Mouse (Mus musculus) neural tube, embryonic 15.5 days (tissue): ENCODE measurements around the gene Ptprb. TPM values are rescaled to one million over a fixed set of nuclear protein-coding genes. Genes with fewer than 3 reads are reported as not detected.
A peak's percentile ranks its signal among the peaks of the same experiment; 100 is the strongest.

ENCODE experiments used
- ATAC-seq: fragments of 200-750 bp; cut with Nextera tagmentation; 2 replicates; pipeline ENCODE4 v1.8.0; 2017; ENCODE audit warnings: mild to moderate bottlenecking, moderate TSS enrichment, moderate library complexity; ENCODE audit not compliant: low FRiP score
- H3K27ac ChIP-seq: fragments of 300-500 bp; sonication (generic); replicated peaks from 2 replicates; pipeline ENCODE4 v1.5.1; 2015; ENCODE audit warnings: mild to moderate bottlenecking, inconsistent platforms
- H3K27me3 ChIP-seq: fragments of 300-500 bp; sonication (generic); replicated peaks from 2 replicates; pipeline ENCODE4 v1.6.1; 2015; ENCODE audit warnings: inconsistent platforms
- H3K36me3 ChIP-seq: fragments of 300-500 bp; sonication (generic); 2 replicates; pipeline ENCODE4 v1.6.1; 2015; ENCODE audit warnings: inconsistent platforms
- H3K4me1 ChIP-seq: fragments of 300-500 bp; sonication (generic); 2 replicates; pipeline ENCODE4 v1.6.1; 2015; ENCODE audit warnings: inconsistent platforms
- H3K4me2 ChIP-seq: fragments of 300-500 bp; sonication (generic); 2 replicates; pipeline ENCODE4 v1.6.1; 2015; ENCODE audit warnings: inconsistent platforms, mild to moderate bottlenecking, moderate library complexity
- H3K4me3 ChIP-seq: fragments of 300-500 bp; sonication (generic); replicated peaks from 2 replicates; pipeline ENCODE4 v1.5.1; 2015; ENCODE audit warnings: mild to moderate bottlenecking, inconsistent platforms
- H3K9ac ChIP-seq: fragments of 300-500 bp; sonication (generic); replicated peaks from 2 replicates; pipeline ENCODE4 v1.6.1; 2015; ENCODE audit warnings: mild to moderate bottlenecking, inconsistent platforms
- H3K9me3 ChIP-seq: fragments of 300-500 bp; sonication (generic); replicated peaks from 2 replicates; pipeline ENCODE4 v1.6.1; 2016; ENCODE audit warnings: inconsistent platforms
- WGBS: fragments of 180-500 bp; shearing (Covaris S2); methylation state at CpG from one replicate; pipeline ENCODE4 v1.1.7; 2015; ENCODE audit warnings: mixed read lengths; 5-methylcytosine and 5-hydroxymethylcytosine counted together
- polyA plus RNA-seq: library from polyadenylated mRNA; unstranded; fragments of >200 nt; fragmentation: Nextera tagmentation; extraction: Ambion mirVana; gene quantifications from 2 replicates; pipeline ENCODE4 v1.2.1, GENCODE M21; 2015

Gene Ptprb
- polyA plus RNA-seq, 1 experiment from 2014 or later, result 3.1 TPM

GRCm38 (mm10) chr10:116297854-116298253 is 22.5 kb downstream of the Ptprb start:
- H3K9ac ChIP-seq, result no peak overlapping the region
- peaks cover 17% of the 10 kb centered on the region for H3K27me3 ChIP-seq
- no peaks in the 10 kb centered on the region for H3K9me3 ChIP-seq
- H3K4me2 ChIP-seq, result no peak overlapping the region
- no peak for ATAC-seq
- WGBS, result 84% methylated on average over 12 of the region's 12 CpGs
- H3K4me1 ChIP-seq, result peaks cover 10% of the 10 kb centered on the region
- H3K27ac ChIP-seq, result no peak overlapping the region
- no peak overlapping the region for H3K4me3 ChIP-seq
- H3K36me3 ChIP-seq, result no peaks in the 10 kb centered on the region

DNA sequence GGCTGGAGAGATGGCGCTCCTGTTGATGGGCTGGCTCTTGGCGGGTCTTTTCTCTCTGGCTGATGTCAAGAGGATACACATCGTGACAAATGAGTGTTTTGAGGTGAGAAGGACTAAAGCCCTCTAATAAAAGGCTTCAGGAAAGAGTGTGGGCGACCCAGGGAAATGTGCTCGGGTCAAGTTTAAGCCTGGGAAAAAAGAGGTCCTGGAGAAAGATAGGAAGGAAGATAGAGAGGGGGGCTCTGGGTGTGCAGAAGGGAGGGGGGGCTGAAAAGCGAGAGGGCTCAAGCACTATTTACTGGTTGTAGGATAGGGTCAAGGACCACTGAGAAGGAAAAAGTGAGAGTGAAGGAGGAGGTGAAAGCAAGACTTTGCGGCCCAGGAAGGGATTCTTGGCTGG is 25.5 kb downstream of the Ptprb start:
- Histone ChIP-seq H3K4me2 (peak overlapping the region; percentile 98), H3K4me1 (peaks cover 10% of the 10 kb centered on the region), H3K27me3 (peaks cover 17% of the 10 kb centered on the region), H3K27ac (no peak overlapping the region), H3K9ac (peak overlapping the region; percentile 51), H3K4me3 (peak overlapping the region; percentile 49), H3K9me3 (no peaks in the 10 kb centered on the region), H3K36me3 (no peaks in the 10 kb centered on the region)
- no peak for ATAC-seq
- 14% methylated on average over 7 of the region's 7 CpGs for WGBS

GRCm38 (mm10) chr10:116301258-116301657 is 25.9 kb downstream of the Ptprb start:
- Histone ChIP-seq H3K4me3 (peak overlapping the region; percentile 49), H3K4me2 (peak overlapping the region; percentile 98), H3K27ac (no peak overlapping the region), H3K4me1 (peaks cover 10% of the 10 kb centered on the region), H3K9ac (peak overlapping the region; percentile 51), H3K9me3 (no peaks in the 10 kb centered on the region), H3K36me3 (no peaks in the 10 kb centered on the region), H3K27me3 (peaks cover 17% of the 10 kb centered on the region)
- ATAC-seq, result peak; percentile 50; the same call in 1 of the 2 replicates
- 0% methylated on average over 36 of the region's 36 CpGs for whole genome bisulfite sequencing

- Histone ChIP-seq H3K9ac (no peak overlapping the region), H3K36me3 (no peaks in the 10 kb centered on the region), H3K4me1 (peaks cover 10% of the 10 kb centered on the region), H3K27ac (no peak overlapping the region), H3K4me2 (no peak overlapping the region), H3K27me3 (peaks cover 16% of the 10 kb centered on the region), H3K9me3 (no peaks in the 10 kb centered on the region), H3K4me3 (no peak overlapping the region)
- 89% methylated on average over 4 of the region's 4 CpGs for WGBS
- ATAC-seq, result no peak
Measured at GRCm38 (mm10) chr10:116304355-116304754, 29.0 kb downstream of the Ptprb start.

DNA sequence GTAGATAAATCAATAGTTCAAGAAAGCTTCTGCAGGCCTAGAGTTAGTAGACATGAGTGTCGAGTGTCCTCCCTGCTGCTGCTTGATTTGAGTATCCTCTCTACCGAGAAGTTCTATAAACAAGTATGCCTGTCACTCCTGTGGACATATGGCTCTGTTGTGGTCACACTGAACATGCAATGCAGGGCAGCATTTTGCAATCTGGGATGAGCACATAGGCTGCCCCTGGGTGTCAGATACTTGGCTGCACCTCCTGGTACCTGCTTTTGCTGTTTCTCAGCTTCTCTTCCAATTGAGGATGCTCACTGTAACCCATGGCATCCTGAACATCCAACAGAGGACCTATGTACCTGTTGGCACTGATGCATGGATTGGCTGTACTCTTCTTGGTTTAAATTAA is 34.1 kb downstream of the Ptprb start:
- Histone ChIP-seq H3K4me3 (no peak overlapping the region), H3K9ac (no peak overlapping the region), H3K4me2 (no peak overlapping the region), H3K27ac (no peak overlapping the region), H3K27me3 (no peaks in the 10 kb centered on the region), H3K36me3 (no peaks in the 10 kb centered on the region), H3K4me1 (no peaks in the 10 kb centered on the region), H3K9me3 (no peaks in the 10 kb centered on the region)
- ATAC-seq, result no peak
- WGBS, result 83% methylated on average over 2 of the region's 2 CpGs

GRCm38 (mm10) chr10:116310516-116311210 is 35.3 kb downstream of the Ptprb start:
- H3K4me2 ChIP-seq, result no peak overlapping the region
- no peaks in the 10 kb centered on the region for H3K27me3 ChIP-seq
- ATAC-seq, result no peak
- no peak overlapping the region for H3K9ac ChIP-seq
- H3K27ac ChIP-seq, result no peak overlapping the region
- no peaks in the 10 kb centered on the region for H3K4me1 ChIP-seq
- no peaks in the 10 kb centered on the region for H3K36me3 ChIP-seq
- WGBS, result 60% methylated on average over 11 of the region's 11 CpGs
- no peak overlapping the region for H3K4me3 ChIP-seq
- no peaks in the 10 kb centered on the region for H3K9me3 ChIP-seq

DNA sequence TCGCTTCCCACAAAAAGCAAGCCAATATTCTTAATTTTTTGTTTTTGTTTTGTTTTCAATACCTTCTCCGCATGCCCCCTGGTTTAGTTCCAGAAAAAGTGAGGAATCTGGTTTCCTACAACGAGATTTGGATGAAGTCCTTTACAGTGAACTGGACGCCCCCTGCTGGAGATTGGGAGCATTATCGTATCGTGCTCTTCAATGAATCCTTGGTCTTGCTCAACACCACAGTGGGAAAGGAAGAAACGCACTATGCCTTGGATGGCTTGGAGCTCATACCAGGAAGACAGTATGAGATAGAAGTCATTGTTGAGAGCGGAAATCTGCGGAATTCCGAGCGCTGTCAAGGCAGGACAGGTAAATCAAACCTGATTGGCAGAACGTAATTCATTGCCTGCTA is 43.9 kb downstream of the Ptprb start:
- no peaks in the 10 kb centered on the region for H3K36me3 ChIP-seq
- H3K4me2 ChIP-seq, result no peak overlapping the region
- 22% methylated on average over 12 of the region's 12 CpGs for WGBS
- H3K4me1 ChIP-seq, result no peaks in the 10 kb centered on the region
- no peak overlapping the region for H3K4me3 ChIP-seq
- no peak; the same call in 1 of the 2 replicates for ATAC-seq
- H3K9ac ChIP-seq, result no peak overlapping the region
- no peaks in the 10 kb centered on the region for H3K9me3 ChIP-seq
- no peak overlapping the region for H3K27ac ChIP-seq
- no peaks in the 10 kb centered on the region for H3K27me3 ChIP-seq

DNA sequence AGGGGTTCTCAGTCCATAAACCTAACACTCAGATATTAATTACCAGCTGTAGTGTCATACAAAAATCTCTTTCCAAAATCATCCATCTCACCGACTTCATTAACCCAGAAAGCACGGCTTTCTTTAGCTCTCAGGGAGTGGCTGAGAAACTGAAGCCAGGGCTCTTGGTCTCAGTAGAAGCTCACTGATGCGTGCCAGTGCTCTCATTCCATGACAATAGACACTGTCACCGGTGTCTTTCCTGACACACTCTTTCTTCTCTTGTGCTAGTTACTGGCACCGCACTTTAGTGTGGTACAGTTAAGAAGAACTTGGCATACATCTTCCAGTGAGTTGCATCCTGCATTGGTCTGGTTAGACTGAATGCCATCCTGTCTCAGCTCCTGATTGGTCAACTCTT is 53.8 kb downstream of the Ptprb start:
- no peak overlapping the region for H3K4me2 ChIP-seq
- H3K4me3 ChIP-seq, result no peak overlapping the region
- H3K27ac ChIP-seq, result no peak overlapping the region
- no peak overlapping the region for H3K9ac ChIP-seq
- no peaks in the 10 kb centered on the region for H3K36me3 ChIP-seq
- 41% methylated on average over 5 of the region's 5 CpGs for WGBS
- H3K9me3 ChIP-seq, result no peaks in the 10 kb centered on the region
- no peak for ATAC-seq
- H3K4me1 ChIP-seq, result peaks cover 8% of the 10 kb centered on the region
- H3K27me3 ChIP-seq, result no peaks in the 10 kb centered on the region

GRCm38 (mm10) chr10:116330458-116330857 is 55.1 kb downstream of the Ptprb start:
- no peaks in the 10 kb centered on the region for H3K9me3 ChIP-seq
- H3K4me3 ChIP-seq, result 0 out of 2 replicates have a peak overlapping the region, but pooled peaks have one; percentile 2
- 9% methylated on average over 5 of the region's 5 CpGs for WGBS
- peak; percentile 74; the same call in 1 of the 2 replicates for ATAC-seq
- H3K9ac ChIP-seq, result no peak overlapping the region
- H3K36me3 ChIP-seq, result no peaks in the 10 kb centered on the region
- peak overlapping the region; percentile 51 for H3K4me2 ChIP-seq
- H3K27me3 ChIP-seq, result no peaks in the 10 kb centered on the region
- no peak overlapping the region for H3K27ac ChIP-seq
- H3K4me1 ChIP-seq, result peaks cover 8% of the 10 kb centered on the region

- Histone ChIP-seq H3K27ac (no peak overlapping the region), H3K4me1 (peaks cover 8% of the 10 kb centered on the region), H3K27me3 (no peaks in the 10 kb centered on the region), H3K9ac (no peak overlapping the region), H3K4me2 (peak overlapping the region; percentile 51), H3K4me3 (peak overlapping the region; percentile 12; the same call in 1 of the 2 replicates), H3K36me3 (no peaks in the 10 kb centered on the region), H3K9me3 (no peaks in the 10 kb centered on the region)
- no peak for ATAC-seq
- 33% methylated on average over 23 of the region's 23 CpGs for WGBS
Measured at GRCm38 (mm10) chr10:116330961-116331510, 55.7 kb downstream of the Ptprb start.

DNA sequence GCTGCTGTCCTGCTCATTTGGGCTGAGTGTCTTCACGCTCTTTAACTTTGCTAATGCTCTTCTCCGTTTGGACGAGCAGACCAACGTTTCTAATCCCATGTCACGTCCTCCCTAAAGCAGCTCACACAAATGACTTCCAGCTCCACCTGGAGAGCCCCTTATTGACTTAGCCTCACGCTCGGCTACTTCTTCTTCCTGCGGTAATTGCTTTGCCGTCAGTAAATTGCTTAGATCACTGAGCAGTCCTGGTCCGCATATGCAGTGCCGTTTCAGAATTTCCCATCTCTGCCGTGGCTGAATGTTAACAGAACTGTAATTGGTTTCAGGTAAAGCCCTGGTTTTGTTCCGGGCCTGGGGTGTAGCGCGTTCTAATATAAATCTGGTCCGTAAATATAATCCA is 58.3 kb downstream of the Ptprb start:
- 0 out of 2 replicates have a peak, but pooled peaks have one; percentile 47 for ATAC-seq
- no peaks in the 10 kb centered on the region for H3K9me3 ChIP-seq
- no peaks in the 10 kb centered on the region for H3K36me3 ChIP-seq
- H3K4me1 ChIP-seq, result peaks cover 8% of the 10 kb centered on the region
- H3K9ac ChIP-seq, result no peak overlapping the region
- 56% methylated on average over 16 of the region's 16 CpGs for WGBS
- H3K27ac ChIP-seq, result no peak overlapping the region
- H3K4me3 ChIP-seq, result no peak overlapping the region
- no peak overlapping the region for H3K4me2 ChIP-seq
- no peaks in the 10 kb centered on the region for H3K27me3 ChIP-seq

- H3K27me3 ChIP-seq, result no peaks in the 10 kb centered on the region
- 90% methylated on average over 7 of the region's 7 CpGs for WGBS
- H3K36me3 ChIP-seq, result no peaks in the 10 kb centered on the region
- no peak overlapping the region for H3K27ac ChIP-seq
- H3K4me3 ChIP-seq, result no peak overlapping the region
- peaks cover 10% of the 10 kb centered on the region for H3K4me1 ChIP-seq
- ATAC-seq, result no peak
- H3K9me3 ChIP-seq, result no peaks in the 10 kb centered on the region
- no peak overlapping the region for H3K4me2 ChIP-seq
- H3K9ac ChIP-seq, result no peak overlapping the region
Measured at GRCm38 (mm10) chr10:116334120-116334519, 58.8 kb downstream of the Ptprb start.
